Mouse (Mus musculus): ENCODE data around the gene Nod2. TPM values are rescaled to one million over a fixed set of nuclear protein-coding genes. Genes with fewer than 3 reads are reported as not detected.

Nod2 gene
- polyA plus RNA-seq, 1 experiment, result 1.4 TPM

GRCm38 (mm10) chr8:88689891-88690290 lies 42.8 kb downstream of the Nod2 start:
- Histone ChIP-seq H3K4me1 (ENCODE audit: control insufficient read depth, insufficient read depth, low read length) (0 out of 2 replicates have a peak, but pooled peaks cover 4% of the 10 kb centered on the region), H3K36me3 (ENCODE audit: control insufficient read depth, insufficient read depth, low read length) (no peaks in the 10 kb centered on the region), H3K27ac (ENCODE audit: insufficient read depth, low read depth, low read length) (no peak overlapping the region), H3K4me3 (ENCODE audit: insufficient read depth, low read depth, low read length) (no peak overlapping the region), H3K27me3 (replicated peaks; ENCODE audit: control insufficient read depth, insufficient read depth, low read length) (no peaks in the 10 kb centered on the region)
- TF ChIP-seq CTCF (conservative IDR thresholded peaks at IDR 0.05; ENCODE audit: insufficient read depth, insufficient read length, low read depth, low read length) (no peak), POLR2A (IDR thresholded peaks at IDR 0.05; ENCODE audit: low read depth, low read length) (no peak)
- no peak for DNase-seq
- 85% methylated on average over 6 of the region's 6 CpGs for WGBS

- Histone ChIP-seq H3K27ac (ENCODE audit: insufficient read depth, low read depth, low read length) (no peak overlapping the region), H3K36me3 (ENCODE audit: control insufficient read depth, insufficient read depth, low read length) (no peaks in the 10 kb centered on the region), H3K27me3 (replicated peaks; ENCODE audit: control insufficient read depth, insufficient read depth, low read length) (no peaks in the 10 kb centered on the region), H3K4me3 (ENCODE audit: insufficient read depth, low read depth, low read length) (no peak overlapping the region), H3K4me1 (ENCODE audit: control insufficient read depth, insufficient read depth, low read length) (peaks cover 6% of the 10 kb centered on the region; the same call in 1 of the 2 replicates)
- peak; percentile 37 for DNase-seq
- WGBS, result 26% methylated on average over 4 of the region's 4 CpGs
- no peak for TF ChIP-seq POLR2A (IDR thresholded peaks at IDR 0.05; ENCODE audit: low read depth, low read length)
- no peak for TF ChIP-seq CTCF (conservative IDR thresholded peaks at IDR 0.05; ENCODE audit: insufficient read depth, insufficient read length, low read depth, low read length)
Measured at GRCm38 (mm10) chr8:88691342-88691948, 44.3 kb downstream of the Nod2 start.

GRCm38 (mm10) chr8:88691961-88692360 lies 44.8 kb downstream of the Nod2 start:
- Histone ChIP-seq H3K4me3 (ENCODE audit: insufficient read depth, low read depth, low read length) (no peak overlapping the region), H3K27ac (ENCODE audit: insufficient read depth, low read depth, low read length) (no peak overlapping the region), H3K27me3 (replicated peaks; ENCODE audit: control insufficient read depth, insufficient read depth, low read length) (no peaks in the 10 kb centered on the region), H3K4me1 (ENCODE audit: control insufficient read depth, insufficient read depth, low read length) (peaks cover 6% of the 10 kb centered on the region; the same call in 1 of the 2 replicates), H3K36me3 (ENCODE audit: control insufficient read depth, insufficient read depth, low read length) (no peaks in the 10 kb centered on the region)
- TF ChIP-seq POLR2A (IDR thresholded peaks at IDR 0.05; ENCODE audit: low read depth, low read length), result no peak
- TF ChIP-seq CTCF (conservative IDR thresholded peaks at IDR 0.05; ENCODE audit: insufficient read depth, insufficient read length, low read depth, low read length), result no peak
- WGBS, result 27% methylated on average over 7 of the region's 7 CpGs
- no peak for DNase-seq

DNA sequence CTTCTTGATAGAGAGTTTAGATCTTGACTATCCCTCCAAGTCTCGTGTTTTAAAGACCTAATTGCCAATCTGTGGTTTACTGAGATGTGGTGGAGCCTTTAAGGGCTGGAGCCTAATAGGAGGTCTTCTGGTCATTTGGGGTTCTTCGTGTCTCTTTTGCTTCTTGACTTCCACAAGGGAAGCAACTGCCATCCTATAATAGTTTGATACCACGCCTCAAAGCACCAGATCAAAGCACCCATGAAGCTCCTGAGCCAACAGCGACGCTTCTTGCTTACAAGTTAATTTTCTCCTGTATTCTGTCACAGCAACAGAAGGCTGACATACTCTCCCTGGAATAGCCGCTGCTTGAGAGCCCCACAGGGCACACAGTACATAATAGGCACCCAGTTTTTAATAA lies 45.8 kb downstream of the Nod2 start:
- Histone ChIP-seq H3K27ac (ENCODE audit: insufficient read depth, low read depth, low read length) (no peak overlapping the region), H3K36me3 (ENCODE audit: control insufficient read depth, insufficient read depth, low read length) (no peaks in the 10 kb centered on the region), H3K4me3 (ENCODE audit: insufficient read depth, low read depth, low read length) (no peak overlapping the region), H3K27me3 (replicated peaks; ENCODE audit: control insufficient read depth, insufficient read depth, low read length) (no peaks in the 10 kb centered on the region), H3K4me1 (ENCODE audit: control insufficient read depth, insufficient read depth, low read length) (peaks cover 6% of the 10 kb centered on the region; the same call in 1 of the 2 replicates)
- TF ChIP-seq CTCF (conservative IDR thresholded peaks at IDR 0.05; ENCODE audit: insufficient read depth, insufficient read length, low read depth, low read length) (no peak), POLR2A (IDR thresholded peaks at IDR 0.05; ENCODE audit: low read depth, low read length) (no peak)
- 60% methylated on average over 6 of the region's 6 CpGs for WGBS
- DNase-seq, result no peak

DNA sequence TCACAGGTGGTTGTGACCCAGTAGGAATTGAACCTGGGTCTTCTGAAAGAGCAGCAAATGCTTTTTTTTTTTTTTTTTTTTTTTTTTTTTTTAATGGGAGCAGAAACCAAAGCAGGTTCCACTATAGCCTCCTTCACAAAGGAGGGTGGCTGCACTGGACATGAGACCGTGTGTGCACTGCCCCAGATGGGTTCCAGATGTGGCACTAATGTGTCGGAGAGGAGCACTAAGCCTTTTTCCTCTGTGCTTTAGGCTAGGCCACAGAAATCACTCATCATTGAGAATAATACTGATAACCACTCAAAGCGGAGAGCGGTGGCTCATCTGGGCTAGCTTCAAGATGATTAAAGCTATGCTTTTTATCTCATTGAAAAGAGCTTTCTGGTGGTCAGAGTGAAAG lies 46.3 kb downstream of the Nod2 start:
- no peak overlapping the region for H3K27ac ChIP-seq (ENCODE audit: insufficient read depth, low read depth, low read length)
- H3K4me1 ChIP-seq (ENCODE audit: control insufficient read depth, insufficient read depth, low read length), result peaks cover 8% of the 10 kb centered on the region; the same call in 1 of the 2 replicates
- H3K36me3 ChIP-seq (ENCODE audit: control insufficient read depth, insufficient read depth, low read length), result no peaks in the 10 kb centered on the region
- H3K4me3 ChIP-seq (ENCODE audit: insufficient read depth, low read depth, low read length), result no peak overlapping the region
- TF ChIP-seq POLR2A (IDR thresholded peaks at IDR 0.05; ENCODE audit: low read depth, low read length) (no peak), CTCF (conservative IDR thresholded peaks at IDR 0.05; ENCODE audit: insufficient read depth, insufficient read length, low read depth, low read length) (no peak)
- no peak for DNase-seq
- no peaks in the 10 kb centered on the region for H3K27me3 ChIP-seq (replicated peaks; ENCODE audit: control insufficient read depth, insufficient read depth, low read length)
- 88% methylated on average over 4 of the region's 4 CpGs for WGBS

- TF ChIP-seq CTCF (conservative IDR thresholded peaks at IDR 0.05; ENCODE audit: insufficient read depth, insufficient read length, low read depth, low read length) (no peak), POLR2A (IDR thresholded peaks at IDR 0.05; ENCODE audit: low read depth, low read length) (no peak)
Measured at GRCm38 (mm10) chr8:88694291-88694690, 47.2 kb downstream of the Nod2 start.

GRCm38 (mm10) chr8:88696228-88696627 lies 49.1 kb downstream of the Nod2 start:
- TF ChIP-seq POLR2A (IDR thresholded peaks at IDR 0.05; ENCODE audit: low read depth, low read length), result no peak
- no peak for TF ChIP-seq CTCF (conservative IDR thresholded peaks at IDR 0.05; ENCODE audit: insufficient read depth, insufficient read length, low read depth, low read length)
- Histone ChIP-seq H3K4me1 (ENCODE audit: control insufficient read depth, insufficient read depth, low read length) (peaks cover 8% of the 10 kb centered on the region; the same call in 1 of the 2 replicates), H3K4me3 (ENCODE audit: insufficient read depth, low read depth, low read length) (peak overlapping the region; percentile 25), H3K36me3 (ENCODE audit: control insufficient read depth, insufficient read depth, low read length) (no peaks in the 10 kb centered on the region), H3K27me3 (replicated peaks; ENCODE audit: control insufficient read depth, insufficient read depth, low read length) (no peaks in the 10 kb centered on the region), H3K27ac (ENCODE audit: insufficient read depth, low read depth, low read length) (peak overlapping the region; percentile 4; the same call in 1 of the 2 replicates)
- 4% methylated on average over 7 of the region's 7 CpGs for WGBS
- no peak for DNase-seq

More at GRCm38 (mm10) chr8:88694291-88694690, 47.2 kb downstream of the Nod2 start:
- 70% methylated on average over 7 of the region's 7 CpGs for WGBS
- H3K27ac ChIP-seq (ENCODE audit: insufficient read depth, low read depth, low read length), result no peak overlapping the region
- H3K4me1 ChIP-seq (ENCODE audit: control insufficient read depth, insufficient read depth, low read length), result peaks cover 8% of the 10 kb centered on the region; the same call in 1 of the 2 replicates
- no peaks in the 10 kb centered on the region for H3K27me3 ChIP-seq (replicated peaks; ENCODE audit: control insufficient read depth, insufficient read depth, low read length)
- no peak overlapping the region for H3K4me3 ChIP-seq (ENCODE audit: insufficient read depth, low read depth, low read length)
- no peaks in the 10 kb centered on the region for H3K36me3 ChIP-seq (ENCODE audit: control insufficient read depth, insufficient read depth, low read length)
- DNase-seq, result no peak

All from kidney, adult 2 months (tissue).